Mouse (Mus musculus): ENCODE measurements around the gene Usp44.
A peak's percentile ranks its signal among the peaks of the same experiment; 100 is the strongest.

Usp44 gene

DNA sequence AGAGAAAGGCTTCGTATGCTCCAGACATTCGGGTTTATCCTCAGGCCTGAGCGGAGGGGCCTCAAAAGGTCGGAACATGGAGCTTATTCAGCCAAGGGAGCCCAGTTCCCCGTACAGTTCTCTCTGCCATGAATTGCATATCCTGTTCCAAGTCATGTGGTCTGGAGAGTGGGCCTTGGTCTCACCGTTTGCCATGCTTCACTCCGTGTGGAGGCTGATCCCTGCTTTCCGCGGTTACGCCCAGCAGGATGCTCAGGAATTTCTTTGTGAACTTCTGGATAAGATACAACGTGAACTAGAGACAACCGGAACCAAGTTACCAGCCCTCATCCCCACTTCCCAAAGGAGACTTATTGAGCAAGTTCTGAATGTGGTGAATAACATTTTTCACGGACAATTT, 15.4 kb downstream of the Usp44 start:
- no peak for DNase-seq (ENCODE audit: low read depth)

DNA sequence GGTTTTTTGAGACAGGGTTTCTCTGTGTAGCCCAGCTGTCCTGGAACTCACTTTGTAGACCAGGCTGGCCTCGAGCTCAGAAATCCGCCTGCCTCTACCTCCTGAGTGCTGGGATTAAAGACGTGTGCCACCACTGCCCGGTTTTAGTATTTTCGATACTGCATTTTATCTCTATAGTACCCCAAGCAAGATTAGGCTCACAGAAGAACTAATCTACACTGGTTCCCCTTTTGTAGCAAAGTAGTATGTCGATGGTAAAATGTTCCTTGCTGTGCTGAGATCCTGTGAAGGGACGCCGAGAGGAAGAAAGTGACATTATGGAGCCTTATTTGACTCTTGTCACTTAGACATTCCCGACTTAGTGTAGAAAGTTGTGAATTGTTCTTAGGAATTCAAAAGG, 23.8 kb downstream of the Usp44 start:
- DNase-seq (ENCODE audit: low read depth), result no peak

DNA sequence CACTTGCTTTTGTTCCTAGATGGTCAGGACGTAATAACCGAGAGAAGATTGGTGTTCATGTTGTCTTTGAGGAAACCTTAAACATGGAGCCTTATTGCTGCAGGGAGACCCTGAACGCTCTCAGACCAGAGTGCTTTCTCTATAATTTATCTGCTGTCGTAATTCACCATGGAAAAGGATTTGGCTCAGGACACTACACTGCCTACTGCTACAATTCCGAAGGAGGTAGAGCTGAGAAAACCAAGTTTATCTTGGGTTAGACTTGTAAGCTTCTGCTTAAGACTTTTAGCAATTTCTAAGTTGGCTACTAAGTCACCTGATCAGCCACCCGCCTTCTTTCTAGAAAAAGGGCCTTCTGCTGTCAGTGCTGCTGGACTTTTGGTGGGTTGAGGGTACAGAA, 24.7 kb downstream of the Usp44 start:
- DNase-seq (ENCODE audit: low read depth), result no peak

DNA sequence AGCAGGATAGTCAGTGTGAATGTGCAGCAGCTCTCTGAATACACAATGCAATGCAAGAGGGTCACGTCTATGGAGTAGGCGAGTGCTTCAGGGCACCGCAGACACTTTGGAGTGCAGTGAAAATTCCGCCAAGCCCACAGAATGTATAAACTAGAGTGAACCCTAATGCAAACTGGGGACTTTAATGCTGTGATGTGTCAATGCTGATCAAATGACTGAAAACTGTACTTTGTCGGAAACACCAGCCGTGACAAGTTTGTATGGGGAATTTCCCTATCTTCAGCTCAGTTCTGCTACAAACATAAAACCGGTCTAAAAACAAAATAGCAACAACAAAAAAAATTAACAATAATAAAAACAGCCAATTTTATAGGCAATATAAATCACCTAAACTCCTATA, 37.0 kb downstream of the Usp44 start:
- peak; percentile 78 for DNase-seq (ENCODE audit: low read depth)

DNA sequence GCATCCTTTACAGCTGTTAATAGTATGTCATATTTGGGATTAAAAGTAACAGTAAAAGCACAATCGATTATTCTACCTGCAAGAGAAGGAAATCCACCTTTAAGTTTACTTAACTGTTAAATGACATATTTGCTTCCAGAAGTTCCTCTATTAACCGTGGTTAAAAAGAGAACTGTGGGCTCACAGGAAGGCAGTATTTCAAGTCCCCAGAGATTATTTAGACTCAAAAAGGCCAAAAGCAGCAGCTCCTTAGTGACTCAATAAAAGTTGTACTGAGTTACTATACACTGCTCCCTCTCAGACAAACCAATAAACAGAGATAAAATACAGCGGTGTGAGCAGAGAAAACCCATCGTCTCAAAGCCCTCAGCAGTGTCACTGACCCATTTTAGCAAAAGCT, 37.5 kb downstream of the Usp44 start:
- no peak for DNase-seq (ENCODE audit: low read depth)

DNA sequence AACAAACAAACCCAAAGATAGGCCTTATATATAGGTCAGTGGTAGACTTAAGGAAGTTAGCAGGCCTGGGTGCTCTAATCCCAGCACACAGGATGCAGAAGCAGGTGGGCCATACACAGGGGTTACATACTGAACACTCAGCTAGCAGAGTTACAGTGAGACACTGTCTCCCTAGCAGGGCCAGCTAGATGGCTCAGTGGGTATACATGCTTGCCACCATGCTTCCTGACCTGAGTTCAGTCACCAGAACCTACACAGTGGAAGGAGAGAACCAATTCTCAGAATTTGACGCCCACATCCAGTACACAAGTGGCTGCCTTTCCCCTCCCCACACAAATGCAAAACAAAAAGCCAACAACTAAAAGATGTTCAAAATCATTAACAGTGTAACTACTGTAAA, 45.4 kb downstream of the Usp44 start:
- DNase-seq (ENCODE audit: low read depth), result peak; percentile 28

DNA sequence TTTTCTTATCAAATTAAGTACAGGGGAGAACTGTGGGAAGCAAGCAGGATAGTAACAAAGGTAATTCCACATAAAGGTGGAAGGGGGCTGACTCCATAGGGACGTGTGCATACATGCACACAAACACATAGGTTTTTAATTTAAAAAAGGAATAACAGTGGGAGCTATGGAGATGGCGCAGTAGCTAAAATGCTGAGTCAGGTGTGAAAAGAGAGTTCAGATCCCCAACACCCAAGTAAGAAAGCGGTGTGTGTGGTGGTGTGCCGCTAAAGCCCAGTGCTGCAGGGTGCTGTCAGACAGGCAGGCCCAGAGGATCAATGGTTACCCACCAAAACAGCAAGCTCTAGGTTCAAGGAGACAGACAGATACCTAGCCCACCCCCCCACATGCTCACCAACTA, 47.4 kb downstream of the Usp44 start:
- DNase-seq (ENCODE audit: low read depth), result no peak

DNA sequence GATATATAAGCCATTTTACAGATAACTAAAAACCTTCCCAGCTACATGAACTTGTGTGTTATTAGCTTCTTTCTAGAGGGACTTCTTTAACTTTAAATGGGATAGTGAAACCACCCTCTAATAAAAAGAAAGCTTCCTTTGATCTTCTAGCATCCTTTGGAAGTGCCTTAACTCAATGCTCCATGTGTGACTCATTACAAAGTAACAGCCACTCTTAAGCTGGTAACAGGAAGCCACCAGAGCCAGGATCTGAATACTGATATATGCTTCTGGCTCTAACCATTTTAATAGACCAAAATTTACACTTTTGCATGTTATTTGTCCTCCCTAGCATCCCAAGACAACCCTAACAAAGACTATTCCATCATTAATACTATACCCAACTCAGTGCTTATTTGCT, 50.6 kb downstream of the Usp44 start:
- DNase-seq (ENCODE audit: low read depth), result no peak

DNA sequence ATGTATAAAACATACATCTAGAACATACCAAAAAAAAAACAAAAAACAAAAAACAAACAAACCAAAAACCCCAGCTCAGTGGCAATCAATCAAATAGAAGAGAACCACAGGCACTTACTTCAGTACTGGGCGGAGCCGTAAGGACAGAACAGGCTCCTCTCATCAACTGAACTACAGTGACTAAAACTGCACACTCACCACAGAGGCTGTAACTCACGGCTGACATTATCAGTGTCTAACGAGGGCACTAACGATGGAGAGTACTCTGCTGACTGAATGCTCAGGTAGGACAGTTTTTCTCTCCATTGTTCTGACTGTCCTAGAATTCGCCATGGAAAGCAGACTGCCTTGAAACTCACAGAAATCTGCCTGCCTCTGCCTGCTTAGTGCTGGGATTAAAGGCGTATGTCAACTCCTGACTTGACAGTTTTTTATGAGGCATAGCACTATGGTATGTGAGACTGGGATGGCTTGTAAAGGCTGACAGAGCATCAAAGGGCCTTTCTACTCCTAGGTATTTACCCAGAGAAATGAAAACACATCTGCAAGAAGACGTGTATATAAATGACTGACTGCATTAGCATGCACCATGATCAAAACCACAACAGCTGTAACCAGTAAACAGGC, 51.5 kb downstream of the Usp44 start:
- DNase-seq (ENCODE audit: low read depth), result peak; percentile 39

DNA sequence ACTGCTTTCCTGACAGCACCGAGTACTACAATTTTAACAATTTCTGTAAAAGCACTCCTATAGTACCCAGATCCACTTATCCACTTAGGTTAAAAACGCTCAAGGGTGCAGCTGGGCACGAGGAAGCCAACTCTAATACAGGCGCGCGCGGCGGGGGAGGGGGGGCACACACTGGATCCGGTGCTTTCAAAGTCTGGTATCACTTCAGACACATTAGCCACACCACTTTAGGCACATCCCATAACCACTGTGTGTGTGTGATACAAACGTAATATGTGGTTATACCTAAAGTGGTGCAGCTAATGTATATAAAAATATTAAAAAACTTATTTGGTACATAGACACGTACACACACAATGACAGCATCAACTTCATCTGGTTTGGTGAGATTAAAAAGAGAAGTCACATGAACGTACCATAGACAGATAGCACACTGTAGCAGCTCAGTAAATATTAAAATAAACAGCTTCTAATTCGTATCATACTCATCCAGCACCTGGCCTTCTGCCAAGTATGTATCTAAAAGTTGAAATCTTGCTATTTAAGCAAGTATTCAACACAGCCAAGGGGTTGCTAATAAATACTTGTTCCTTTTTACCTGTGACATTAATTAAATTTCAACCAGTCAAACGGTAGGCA, 54.6 kb downstream of the Usp44 start:
- no peak for DNase-seq (ENCODE audit: low read depth)

DNA sequence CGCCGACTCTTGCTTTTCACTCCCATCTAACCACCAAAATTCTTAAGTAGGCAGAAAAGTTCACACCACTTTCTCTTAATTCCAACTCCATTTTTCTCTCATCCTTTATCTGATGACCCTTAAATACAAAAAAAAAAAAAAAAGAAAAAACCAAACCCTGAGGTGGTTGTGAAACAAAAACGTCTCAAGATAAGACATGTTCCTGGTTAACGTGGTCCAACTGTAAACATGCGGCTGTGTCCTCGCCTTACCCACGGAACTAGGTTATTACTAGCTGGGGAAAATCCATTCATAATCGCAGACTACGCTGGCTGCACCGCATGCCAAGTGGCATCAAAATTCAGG, 57.2 kb downstream of the Usp44 start:
- DNase-seq (ENCODE audit: low read depth), result peak; percentile 52

DNA sequence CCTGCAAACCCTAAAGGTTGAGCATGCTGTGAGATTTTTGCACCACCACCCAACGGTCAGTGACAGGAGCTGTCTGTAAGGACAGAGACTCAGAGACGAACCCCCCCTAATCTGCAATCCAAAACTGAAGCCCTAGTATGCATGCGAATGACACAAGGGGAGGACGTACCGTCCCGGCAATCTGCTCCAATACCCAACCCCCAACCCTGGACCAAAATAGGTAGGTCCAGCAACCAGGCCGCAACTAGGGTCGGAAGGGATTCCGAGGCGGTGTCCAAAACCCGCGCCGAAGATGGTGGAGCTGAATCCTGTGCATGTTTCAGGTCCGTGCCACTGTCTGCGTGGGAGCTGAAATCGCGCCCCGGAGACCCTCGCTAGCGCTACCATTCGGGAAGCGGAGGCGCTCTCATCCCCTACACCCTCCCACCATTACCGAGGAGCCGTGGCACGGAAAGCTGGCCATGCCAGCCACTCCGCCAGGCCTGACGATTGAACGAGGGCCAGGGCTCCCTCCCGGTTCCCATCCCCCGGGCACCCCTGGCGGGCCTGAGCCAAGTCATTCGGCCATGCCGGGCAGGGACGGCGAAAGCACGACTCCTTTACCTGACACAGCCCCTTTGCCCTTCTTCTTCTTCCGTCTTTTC, 57.7 kb downstream of the Usp44 start:
- no peak for DNase-seq (ENCODE audit: low read depth)

DNA sequence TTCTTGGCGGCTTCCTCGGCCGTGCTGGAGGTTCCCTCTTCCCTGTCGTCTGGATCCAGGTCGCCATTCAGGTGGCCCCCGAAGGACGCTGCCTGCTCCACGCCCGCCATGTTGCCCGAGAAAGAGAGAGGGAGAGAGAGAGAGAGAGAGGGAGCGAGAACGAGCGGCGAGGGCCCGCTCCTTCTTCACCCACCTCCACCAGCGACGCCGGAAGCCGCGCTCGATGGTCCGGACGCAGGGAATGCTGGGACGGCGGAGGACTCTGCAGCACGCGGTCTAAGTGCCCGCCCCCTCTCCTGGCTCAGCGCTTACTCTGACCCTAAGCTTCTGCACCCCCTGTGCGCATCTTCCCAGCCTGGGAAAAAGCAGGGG, 58.2 kb downstream of the Usp44 start:
- DNase-seq (ENCODE audit: low read depth), result peak; percentile 87

DNA sequence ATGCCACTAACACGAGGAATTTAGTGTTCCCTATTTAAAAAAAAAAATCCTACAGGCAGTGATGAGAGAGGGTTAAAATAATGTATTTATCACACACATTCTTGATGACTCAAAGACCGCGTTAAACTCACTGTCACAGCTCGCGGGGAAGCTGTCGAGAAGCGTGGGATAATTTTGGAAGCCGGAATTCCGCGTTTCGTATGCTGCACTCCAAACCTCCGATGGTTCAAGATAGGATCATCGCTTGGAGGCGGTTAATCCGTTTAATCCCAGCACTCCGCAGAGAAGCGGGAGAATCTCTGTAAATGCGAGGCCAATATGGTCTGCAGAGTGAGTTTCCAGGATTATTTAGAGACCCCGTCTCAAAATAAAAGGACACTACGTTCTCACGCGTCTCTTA, 58.6 kb downstream of the Usp44 start:
- DNase-seq (ENCODE audit: low read depth), result no peak

DNA sequence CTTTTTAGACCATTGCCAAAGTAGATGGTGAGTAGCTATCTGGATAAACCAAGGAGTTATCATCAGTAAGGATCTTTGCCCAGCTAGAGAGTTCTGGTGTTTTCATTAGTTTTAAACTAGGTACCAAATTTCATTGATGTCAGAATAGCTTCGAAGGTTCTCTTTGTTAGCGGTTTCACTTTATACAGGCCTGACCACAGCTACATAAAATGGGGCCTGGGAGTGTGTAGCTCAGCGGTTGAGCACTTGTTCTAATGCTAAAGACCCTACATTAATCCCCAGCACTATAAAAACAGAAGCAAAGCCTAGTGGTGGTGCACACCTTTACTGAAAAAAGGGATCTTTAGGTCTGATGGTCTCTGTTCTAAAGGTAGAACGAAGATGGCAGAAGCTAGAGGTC, 59.2 kb downstream of the Usp44 start:
- peak; percentile 40 for DNase-seq (ENCODE audit: low read depth)

DNA sequence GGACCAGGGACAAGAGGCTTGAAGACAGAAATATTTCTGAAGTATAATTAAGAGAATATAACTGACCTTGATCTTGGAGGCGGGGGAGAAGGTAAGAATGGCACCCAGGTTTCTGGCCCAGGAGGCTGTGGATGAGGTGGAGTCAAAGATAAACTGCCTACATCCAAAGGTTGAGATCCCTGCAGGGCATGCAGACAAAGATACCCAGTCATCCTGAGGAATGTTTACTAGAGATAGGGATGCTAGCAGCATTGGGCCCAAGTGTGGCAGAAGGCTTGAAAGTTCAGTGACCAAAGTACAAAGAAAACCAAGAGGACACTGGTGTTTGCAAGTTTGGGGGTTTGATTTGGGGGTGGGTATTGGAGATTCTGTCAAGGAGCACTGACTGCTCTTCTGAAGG, 59.7 kb downstream of the Usp44 start:
- DNase-seq (ENCODE audit: low read depth), result no peak

DNA sequence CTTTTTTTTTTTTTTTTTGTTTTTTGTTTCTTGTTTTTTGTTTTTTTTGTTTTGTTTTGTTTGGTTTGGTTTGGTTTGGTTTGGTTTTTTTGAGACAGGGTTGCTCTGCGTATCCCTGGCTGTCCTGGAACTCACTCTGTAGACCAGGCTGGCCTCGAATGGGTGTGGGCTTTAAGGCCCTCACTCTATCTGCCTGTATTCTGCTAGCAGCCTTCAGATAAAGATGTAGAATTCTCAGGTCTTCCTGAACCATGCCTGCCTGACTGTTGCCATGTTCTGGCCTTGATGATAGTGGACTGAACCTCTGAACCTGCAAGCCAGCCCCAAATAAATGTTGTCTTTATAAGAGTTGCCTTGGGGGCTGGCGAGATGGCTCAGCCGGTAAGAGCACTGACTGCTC, 61.2 kb downstream of the Usp44 start:
- DNase-seq (ENCODE audit: low read depth), result no peak

DNA sequence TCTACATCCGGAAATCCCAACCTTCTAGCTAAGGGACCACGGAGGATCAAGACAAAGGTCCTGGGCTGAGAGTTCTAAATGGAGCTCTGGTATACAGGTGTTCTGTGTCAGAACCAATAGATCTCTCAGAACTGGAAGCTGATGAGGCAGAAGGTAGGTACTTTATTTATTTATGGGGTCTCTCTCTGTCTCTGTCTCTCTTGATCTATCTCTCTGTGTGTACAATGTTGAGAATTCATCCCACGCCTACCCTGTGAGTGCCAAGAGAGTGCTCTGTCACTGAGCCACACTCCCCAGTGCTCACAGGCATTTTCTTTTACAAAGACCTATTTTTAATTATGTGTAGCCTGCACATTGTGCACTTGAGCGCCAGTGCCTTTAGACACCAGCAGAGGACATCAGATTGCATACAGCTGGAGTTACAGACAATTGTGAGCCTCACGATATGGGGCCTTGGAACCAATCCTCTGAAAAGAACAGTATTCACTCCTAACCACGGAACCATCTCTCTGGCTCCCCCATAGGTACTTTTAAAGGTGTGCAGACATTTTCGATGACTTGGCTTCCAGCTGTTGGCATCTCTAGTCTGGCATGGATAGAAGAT, 65.8 kb downstream of the Usp44 start, which contains the start of gene Metap2:
Metap2 (minus strand) TSS at position 51 of the 604 bp plus-strand sequence.
- DNase-seq (ENCODE audit: low read depth), result no peak

DNA sequence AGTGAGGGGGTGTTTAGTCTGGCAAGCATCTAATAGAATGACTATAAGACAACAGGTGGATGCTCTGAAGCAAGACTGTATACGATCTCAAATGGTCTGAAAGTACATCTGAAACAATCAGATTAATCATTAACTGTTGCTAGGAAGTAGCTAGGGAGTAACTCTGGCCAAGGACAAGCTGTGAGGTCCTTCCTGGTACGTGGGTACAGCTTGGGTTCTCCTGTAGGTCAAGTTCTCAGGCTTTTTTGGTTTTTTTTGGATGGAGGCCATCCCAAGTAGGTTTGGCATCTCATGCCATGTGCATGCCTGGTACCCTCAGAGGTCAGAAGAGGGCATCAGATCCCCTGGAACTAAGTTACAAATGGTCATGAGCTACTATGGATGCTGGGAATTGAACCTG, 67.9 kb downstream of the Usp44 start:
- no peak for DNase-seq (ENCODE audit: low read depth)

DNA sequence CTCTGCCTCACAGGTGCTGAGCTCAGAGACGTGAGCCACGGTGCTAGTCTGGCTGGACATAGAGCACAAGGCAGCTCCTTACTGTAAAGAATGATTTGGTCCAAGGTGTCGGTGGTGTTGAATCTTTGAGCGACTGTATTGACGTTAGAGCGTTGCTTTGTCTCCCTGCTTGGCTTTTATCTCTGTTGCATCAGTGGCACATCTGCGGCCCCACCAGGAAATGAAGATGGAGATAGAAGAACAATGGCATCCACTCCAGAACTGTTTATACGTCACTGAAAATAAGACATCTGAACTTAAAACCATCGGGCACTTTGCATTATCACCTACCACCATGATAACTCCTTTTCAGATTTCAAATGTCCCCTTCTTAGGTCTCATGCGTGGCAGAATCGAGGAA, 68.6 kb downstream of the Usp44 start:
- no peak for DNase-seq (ENCODE audit: low read depth)

DNA sequence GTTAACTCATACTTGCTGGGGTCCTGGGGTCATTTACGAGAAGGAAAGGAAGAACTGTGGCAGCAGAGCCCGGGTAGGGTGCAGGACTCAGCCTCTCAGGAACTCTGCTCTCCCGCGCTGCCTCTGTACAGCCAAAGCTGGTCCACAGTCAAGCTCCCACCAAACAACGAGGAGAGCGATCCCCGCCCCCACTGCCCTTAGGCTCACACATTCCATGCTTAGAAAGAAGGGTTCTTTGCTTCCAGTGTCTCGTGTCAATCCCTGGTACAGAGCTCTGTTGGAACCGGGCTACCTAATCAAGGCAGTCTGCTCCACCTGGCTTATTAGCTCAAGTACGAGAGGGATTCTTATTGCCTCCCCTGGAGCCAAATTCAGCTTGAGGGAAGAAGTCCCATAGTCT, 76.0 kb downstream of the Usp44 start:
- no peak for DNase-seq (ENCODE audit: low read depth)

Data from induced T-regulatory cell, adult 2 months (primary cell).